Mouse (Mus musculus) G1E (cell line): ENCODE measurements around the gene Gm10964.

ENCODE experiments used
- CTCF ChIP-seq: IDR thresholded peaks from 2 replicates; pipeline ENCODE4 v1.5.1; 2012; ENCODE audit warnings: low read depth, low read length, inconsistent platforms, mixed read lengths
- GATA1 ChIP-seq: IDR thresholded peaks from 2 replicates; pipeline ENCODE4 v1.6.1; 2012; ENCODE audit warnings: borderline replicate concordance, low read length, inconsistent platforms, mixed read lengths
- GATA2 ChIP-seq: IDR thresholded peaks from 2 replicates; pipeline ENCODE4 v1.6.1; 2012; ENCODE audit warnings: low read depth, low read length, inconsistent platforms, borderline replicate concordance
- POLR2AphosphoS5 ChIP-seq: IDR thresholded peaks from 2 replicates; pipeline ENCODE4 v1.6.1; 2012; ENCODE audit warnings: low read depth, low read length, inconsistent platforms; ENCODE audit not compliant: insufficient replicate concordance
- TAL1 ChIP-seq: conservative IDR thresholded peaks from 2 replicates; pipeline ENCODE4 v1.6.1; 2012; ENCODE audit warnings: low read depth, low read length, inconsistent platforms, mixed read lengths

DNA sequence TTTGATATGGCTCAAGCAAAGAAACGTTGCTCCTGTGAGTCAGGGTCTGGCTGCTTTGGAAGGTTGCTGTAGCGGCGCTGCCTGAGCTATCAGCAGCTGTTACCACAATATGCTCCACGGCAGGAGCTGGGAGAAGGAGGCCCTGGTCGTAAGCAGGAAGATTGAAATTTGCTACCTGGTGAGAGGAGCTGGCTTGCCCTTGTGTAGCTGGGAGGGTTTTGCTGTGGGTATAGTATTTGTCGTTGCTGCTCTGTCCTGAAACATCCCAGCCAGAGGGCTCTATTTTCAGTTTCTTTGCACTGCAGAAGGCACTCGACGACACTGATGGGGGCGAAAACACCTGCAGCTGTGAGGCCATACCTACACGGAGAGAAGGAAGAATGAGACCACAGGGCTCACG lies 38.8 kb downstream of the Gm10964 start:
- TF ChIP-seq CTCF (no peak), GATA1 (no peak), TAL1 (no peak), POLR2AphosphoS5 (no peak), GATA2 (no peak)
